Mouse (Mus musculus): ENCODE data around the gene Slc6a19.

Slc6a19 gene

DNA sequence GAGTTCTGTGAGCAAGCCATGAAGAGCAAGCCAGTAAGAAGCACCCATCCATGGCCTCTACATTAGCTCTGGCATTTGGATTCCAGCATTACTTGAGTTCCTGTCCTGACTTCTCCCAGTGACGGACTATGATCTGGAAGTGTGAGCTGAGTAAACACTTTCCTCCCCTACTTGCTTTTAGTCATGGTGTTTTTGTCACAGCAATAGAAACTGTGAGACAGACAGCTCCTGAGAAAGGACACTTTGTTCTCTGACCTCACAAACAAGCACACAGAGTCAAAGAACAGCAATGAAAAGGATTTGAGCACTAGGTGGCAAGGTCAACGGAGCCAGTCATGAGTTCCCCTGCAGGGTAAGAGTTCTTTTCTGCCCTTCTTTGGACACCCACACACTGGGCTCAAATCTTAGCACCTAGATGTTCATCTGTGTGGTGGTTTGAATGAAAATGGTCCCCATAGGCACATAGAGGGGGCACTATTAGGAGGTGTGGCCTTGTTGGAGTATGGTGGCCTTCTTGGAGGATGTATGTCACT, 44.4 kb downstream of the Slc6a19 start:
- no peak for DNase-seq (ENCODE audit: low spot score)

DNA sequence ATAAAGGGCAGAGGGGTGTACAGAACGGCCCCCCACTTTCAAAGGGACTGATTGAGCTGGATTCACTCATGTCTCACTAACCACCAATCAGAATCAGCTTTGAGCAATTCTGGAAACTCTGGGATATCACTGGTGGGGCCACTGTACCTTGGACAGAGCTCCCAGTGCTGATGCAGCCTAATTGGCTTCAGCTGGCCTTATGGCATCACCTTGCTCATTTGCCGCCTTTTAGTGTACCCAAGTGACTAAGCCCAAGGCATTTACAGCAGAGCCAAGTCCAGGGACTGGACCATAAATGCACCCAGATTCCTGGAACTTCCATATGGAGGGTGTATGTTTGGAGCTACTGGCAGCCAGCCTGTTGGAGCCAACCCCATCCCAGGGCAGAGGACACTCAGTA, 45.7 kb downstream of the Slc6a19 start:
- DNase-seq (ENCODE audit: low spot score), result no peak

DNA sequence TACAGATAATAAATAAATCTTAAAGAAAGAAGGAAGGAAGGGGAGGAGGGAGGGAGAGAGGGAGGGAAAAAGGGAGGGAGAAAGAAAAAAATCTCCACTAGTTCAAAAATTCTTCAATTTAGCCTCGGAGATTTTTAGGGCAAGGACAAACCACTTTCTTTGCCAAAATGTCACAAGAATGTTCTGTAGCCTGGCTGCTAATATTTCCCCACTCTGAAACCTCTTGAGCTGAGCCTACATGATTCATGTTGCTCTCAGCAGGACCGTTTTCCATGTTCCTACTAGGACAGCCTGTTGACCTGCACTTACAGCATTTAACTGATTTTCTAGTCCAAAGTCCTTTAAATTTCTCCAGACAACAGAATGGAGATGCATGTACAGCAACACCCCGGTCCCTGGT, 49.7 kb downstream of the Slc6a19 start:
- no peak for DNase-seq (ENCODE audit: low spot score)

DNA sequence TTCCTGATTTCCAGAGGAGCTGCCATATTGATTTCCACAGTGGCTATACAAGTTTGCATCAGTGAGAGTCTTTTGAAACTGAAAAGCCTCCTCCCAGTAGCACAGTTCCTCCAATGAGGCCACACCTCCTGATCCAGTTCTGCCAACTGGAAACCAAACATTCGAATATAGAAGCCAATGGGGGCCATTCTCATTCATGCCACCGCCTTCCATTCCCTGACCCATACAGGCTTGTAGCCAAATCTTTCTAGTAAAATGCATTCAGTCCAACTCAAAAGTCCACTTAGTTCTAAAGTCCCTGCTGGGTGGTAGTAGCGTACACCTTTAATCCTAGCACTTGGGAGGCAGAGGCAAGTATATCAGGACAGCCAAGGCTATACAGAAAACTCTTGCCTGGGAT, 51.4 kb downstream of the Slc6a19 start:
- DNase-seq (ENCODE audit: low spot score), result no peak

GRCm38 (mm10) chr13:73646397-73647087, 58.1 kb downstream of the Slc6a19 start:
- DNase-seq (ENCODE audit: low spot score), result no peak

GRCm38 (mm10) chr13:73641296-73641695, 63.4 kb downstream of the Slc6a19 start:
- no peak for DNase-seq (ENCODE audit: low spot score)

GRCm38 (mm10) chr13:73637826-73638225, 66.8 kb downstream of the Slc6a19 start:
- no peak for DNase-seq (ENCODE audit: low spot score)

- no peak for DNase-seq (ENCODE audit: low spot score)
Observed at GRCm38 (mm10) chr13:73631837-73632236, 72.8 kb downstream of the Slc6a19 start.
